Mouse (Mus musculus): ENCODE measurements around the gene Fhl3.

GRCm38 (mm10) chr4:124663034-124663433, 37.5 kb upstream of the Fhl3 start:
- TF ChIP-seq POLR2A (IDR thresholded peaks at IDR 0.05; ENCODE audit: low read depth, low read length) (no peak), CTCF (IDR thresholded peaks at IDR 0.05; ENCODE audit: borderline replicate concordance, insufficient read depth, low read length) (no peak)

Data from embryonic fibroblast, embryonic 13.5 days (primary cell).